Mouse (Mus musculus) cerebellum, adult 11 months (tissue): ENCODE measurements around the gene Iqcf1.

Source experiments
- DNase-seq: peaks from one replicate; pipeline ENCODE4 v3.0.0; 2022

Gene Iqcf1

GRCm38 (mm10) chr9:106465571-106466200 is 34.1 kb upstream of the Iqcf1 start, which contains the start of gene Gpr62:
Gene Gpr62, minus strand, starts transcription at chr9:106465938.
- DNase-seq = peak; percentile 83

GRCm38 (mm10) chr9:106466721-106467120 is 33.0 kb upstream of the Iqcf1 start:
- peak; percentile 20 for DNase-seq

GRCm38 (mm10) chr9:106467746-106468145 is 32.0 kb upstream of the Iqcf1 start:
- no peak for DNase-seq

GRCm38 (mm10) chr9:106469317-106469716 is 30.4 kb upstream of the Iqcf1 start:
- peak; percentile 20 for DNase-seq

GRCm38 (mm10) chr9:106469776-106470175 is 30.0 kb upstream of the Iqcf1 start:
- peak; percentile 12 for DNase-seq

GRCm38 (mm10) chr9:106470991-106471750 is 28.6 kb upstream of the Iqcf1 start:
- peak; percentile 19 for DNase-seq

GRCm38 (mm10) chr9:106471892-106472291 is 27.9 kb upstream of the Iqcf1 start:
- peak; percentile 48 for DNase-seq

- DNase-seq = peak; percentile 21
Measured at GRCm38 (mm10) chr9:106472321-106472720, 27.4 kb upstream of the Iqcf1 start.

- DNase-seq = peak; percentile 38
Measured at GRCm38 (mm10) chr9:106473081-106473752, 26.6 kb upstream of the Iqcf1 start.

- DNase-seq = peak; percentile 45
Measured at GRCm38 (mm10) chr9:106473753-106474105, 26.0 kb upstream of the Iqcf1 start.

GRCm38 (mm10) chr9:106474456-106474855 is 25.3 kb upstream of the Iqcf1 start:
- DNase-seq = peak; percentile 78

GRCm38 (mm10) chr9:106475046-106475445 is 24.7 kb upstream of the Iqcf1 start:
- DNase-seq = peak; percentile 48

- peak; percentile 19 for DNase-seq
Measured at GRCm38 (mm10) chr9:106475663-106476001, 24.1 kb upstream of the Iqcf1 start, which contains the start of gene Rrp9. Gene Rrp9, plus strand, starts transcription at chr9:106475963.

GRCm38 (mm10) chr9:106476002-106476923 is 23.5 kb upstream of the Iqcf1 start:
- DNase-seq = no peak

- peak; percentile 99 for DNase-seq
Measured at GRCm38 (mm10) chr9:106476924-106477484, 22.8 kb upstream of the Iqcf1 start, which contains the start of gene Parp3. Gene Parp3, minus strand, starts transcription at chr9:106476949.

GRCm38 (mm10) chr9:106477649-106478048 is 22.1 kb upstream of the Iqcf1 start:
- no peak for DNase-seq

GRCm38 (mm10) chr9:106478101-106478500 is 21.7 kb upstream of the Iqcf1 start:
- DNase-seq = peak; percentile 5

GRCm38 (mm10) chr9:106480541-106480940 is 19.2 kb upstream of the Iqcf1 start:
- DNase-seq = peak; percentile 6

GRCm38 (mm10) chr9:106481075-106481474 is 18.7 kb upstream of the Iqcf1 start:
- DNase-seq = peak; percentile 4

- peak; percentile 3 for DNase-seq
Measured at GRCm38 (mm10) chr9:106481676-106482075, 18.1 kb upstream of the Iqcf1 start.

GRCm38 (mm10) chr9:106482578-106483115 is 17.1 kb upstream of the Iqcf1 start:
- peak; percentile 2 for DNase-seq

- DNase-seq = peak; percentile 4
Measured at GRCm38 (mm10) chr9:106483136-106483535, 16.6 kb upstream of the Iqcf1 start.
